Mouse (Mus musculus): ENCODE results near the gene Fam129c. TPM values are rescaled to one million over a fixed set of nuclear protein-coding genes. Genes with fewer than 3 reads are reported as not detected.

The Fam129c gene
- 1 to 10 TPM; 3.9 to 4.0 TPM for total RNA-seq (2021)

- DNase-seq (ENCODE audit: low spot score in 2 of 2): no peak
- intact Hi-C loops (cut with DNase I): loop anchor here (2.0 to 5.0 kb wide), 2 partner anchors 35 to 65 kb away; no protein-coding TSS in a partner anchor
Measured at GRCm38 (mm10) chr8:71597451-71597850, at the start of gene Fam129c. Gene Fam129c, plus strand, starts transcription at chr8:71597648.

DNA sequence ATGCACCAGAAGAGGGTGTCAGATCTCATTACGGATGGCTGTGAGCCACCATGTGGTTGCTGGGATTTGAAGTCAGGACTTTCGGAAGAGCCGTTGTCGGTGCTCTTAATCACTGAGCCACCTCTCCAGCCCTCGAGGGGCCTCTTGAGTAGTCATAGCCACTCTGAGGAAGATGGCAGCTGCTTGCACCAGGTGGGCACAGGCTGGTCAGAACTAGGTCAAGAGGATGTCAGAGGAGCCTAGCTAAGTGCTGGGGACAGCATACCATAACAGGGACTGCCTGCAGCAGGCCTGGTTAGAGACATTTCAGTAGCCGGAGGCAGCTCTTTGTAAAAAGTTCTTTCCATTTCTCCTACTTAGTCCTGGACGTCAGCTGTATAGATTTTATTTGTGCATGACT, 46.7 kb upstream of the Fam129c start:
- intact Hi-C loops (cut with DNase I): no loop called here
- no peak for DNase-seq (ENCODE audit: low spot score in 2 of 2)

DNA sequence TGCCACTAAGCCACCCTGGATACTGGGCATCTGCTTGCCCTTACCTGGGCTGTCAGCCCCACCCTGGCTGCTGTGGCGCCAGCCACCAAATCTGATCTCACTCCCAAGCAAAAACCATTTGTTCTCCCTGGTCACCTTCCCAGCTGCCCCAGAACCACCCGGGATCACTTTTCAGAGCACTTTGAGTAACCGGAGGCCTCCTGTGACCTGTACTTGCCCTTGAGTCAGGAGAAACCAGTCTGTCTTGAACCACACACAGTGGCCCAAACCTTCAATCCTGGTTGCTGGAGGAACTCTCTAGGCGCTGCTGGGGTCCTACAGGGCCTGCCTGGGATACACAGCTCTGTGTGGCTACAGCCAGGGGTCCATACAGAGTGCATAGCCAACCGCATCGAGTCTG, 44.7 kb upstream of the Fam129c start:
- intact Hi-C loops (cut with DNase I): no loop called here
- DNase-seq (ENCODE audit: low spot score in 2 of 2): no peak

DNA sequence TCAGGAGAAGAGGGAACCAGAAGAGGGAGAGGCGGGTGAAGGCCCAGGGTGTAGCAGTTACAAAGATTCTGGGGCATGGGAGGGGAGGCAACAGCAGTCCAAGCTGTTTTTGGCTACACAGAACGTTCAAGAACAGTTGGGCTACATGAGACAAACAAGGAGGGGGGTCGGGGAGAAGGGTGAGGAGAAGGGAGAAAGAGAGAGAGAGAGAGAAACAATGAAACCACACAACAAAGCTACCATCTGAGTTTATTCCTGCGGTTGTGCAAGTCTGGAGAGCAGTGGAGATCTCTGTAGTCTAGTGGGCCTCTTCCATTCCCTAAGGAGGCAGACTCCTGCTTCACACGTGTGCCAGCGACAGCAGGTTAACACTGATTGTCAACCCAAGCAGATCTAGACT, 43.4 kb upstream of the Fam129c start:
- DNase-seq (ENCODE audit: low spot score in 2 of 2): no peak
- intact Hi-C loops (cut with DNase I): no loop called here

- intact Hi-C loops (cut with DNase I): no loop called here
- no peak for DNase-seq (ENCODE audit: low spot score in 2 of 2)
Measured at GRCm38 (mm10) chr8:71554644-71555043, 42.8 kb upstream of the Fam129c start.

- DNase-seq (ENCODE audit: low spot score in 2 of 2): no peak
- intact Hi-C loops (cut with DNase I): no loop called here
Measured at GRCm38 (mm10) chr8:71558071-71558957, 39.1 kb upstream of the Fam129c start, which contains the start of gene Tmem221. Gene Tmem221, minus strand, starts transcription at chr8:71558871.

GRCm38 (mm10) chr8:71558958-71559690, 38.3 kb upstream of the Fam129c start:
- DNase-seq (ENCODE audit: low spot score in 2 of 2): no peak
- intact Hi-C loops (cut with DNase I): no loop called here

GRCm38 (mm10) chr8:71560071-71560470, 37.4 kb upstream of the Fam129c start:
- DNase-seq (ENCODE audit: low spot score in 2 of 2): no peak
- intact Hi-C loops (cut with DNase I): loop anchor here (2.0 kb wide), 1 partner anchor 101 kb away; no protein-coding TSS in a partner anchor

DNA sequence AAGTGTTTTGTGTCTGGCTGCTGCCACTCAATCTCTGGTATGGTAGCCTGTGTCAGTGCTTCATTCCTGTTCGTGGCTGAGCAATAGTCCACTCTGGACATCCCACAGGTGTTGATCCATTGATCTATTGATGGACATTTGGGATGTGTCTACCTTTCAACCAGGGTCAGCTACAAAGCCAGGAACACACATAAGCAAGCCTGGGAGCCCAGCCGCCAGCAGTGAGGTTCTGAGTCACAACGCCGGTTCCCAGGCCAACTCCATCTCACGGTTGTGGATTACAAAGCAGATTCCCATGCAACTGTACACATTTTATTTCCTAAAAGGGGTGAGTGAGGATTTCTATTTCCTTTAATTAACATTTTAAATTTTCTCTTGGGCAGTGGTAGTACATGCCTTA, 36.7 kb upstream of the Fam129c start:
- intact Hi-C loops (cut with DNase I): loop anchor here (2.0 kb wide), 1 partner anchor 100 kb away; no protein-coding TSS in a partner anchor
- no peak for DNase-seq (ENCODE audit: low spot score in 2 of 2)

DNA sequence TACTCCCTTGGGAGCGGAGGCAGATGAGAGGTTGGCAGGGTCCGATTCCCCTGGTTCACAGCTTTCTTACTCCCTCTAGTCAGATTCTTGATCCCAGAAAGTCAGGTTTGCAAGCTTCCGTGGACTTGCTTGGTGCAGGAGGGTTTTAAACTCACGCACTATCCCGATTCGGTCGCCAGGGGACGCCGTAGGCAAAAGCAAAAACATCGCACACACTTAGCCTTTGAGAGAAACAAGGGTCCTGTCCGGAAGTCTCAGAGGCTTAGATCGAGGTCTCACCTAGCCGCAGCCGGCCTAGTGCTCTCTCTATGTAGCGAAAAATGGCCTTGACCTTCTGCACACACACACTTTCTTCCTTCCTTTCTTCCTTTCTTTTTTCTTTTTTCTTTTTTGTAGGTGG, 36.0 kb upstream of the Fam129c start:
- peak; percentile 43 to 47 for DNase-seq (ENCODE audit: low spot score in 2 of 2)
- intact Hi-C loops (cut with DNase I): loop anchor here (2.0 kb wide), 1 partner anchor 99 kb away; no protein-coding TSS in a partner anchor

DNA sequence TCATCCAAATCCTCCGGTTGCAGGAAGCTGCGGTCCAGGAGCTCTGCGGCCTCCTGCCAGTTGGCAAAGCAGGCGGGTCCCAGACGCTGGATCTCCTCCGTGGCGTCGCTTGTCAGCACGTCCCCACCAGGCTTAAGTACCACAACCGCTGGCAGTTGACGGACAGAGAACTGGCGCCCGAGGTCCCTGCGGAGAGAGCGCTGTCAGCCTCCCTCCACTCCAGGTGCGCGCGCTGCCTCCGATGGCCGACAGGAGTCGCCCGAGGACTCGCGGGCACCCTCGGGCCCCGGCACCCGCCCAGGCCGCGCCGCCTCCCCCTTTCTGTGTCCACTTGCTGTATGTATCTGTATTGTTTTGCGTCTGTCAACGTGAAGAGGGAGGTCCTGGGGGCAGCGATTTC, 34.7 kb upstream of the Fam129c start:
- intact Hi-C loops (cut with DNase I): loop anchor here (2.0 kb wide), 1 partner anchor 34 kb away; the partner anchor contains the start of gene Fam129c
- peak; percentile 65 to 67 for DNase-seq (ENCODE audit: low spot score in 2 of 2)

GRCm38 (mm10) chr8:71563992-71564391, 33.5 kb upstream of the Fam129c start:
- intact Hi-C loops (cut with DNase I): loop anchor here (2.0 kb wide), 1 partner anchor 33 kb away; the partner anchor contains the start of gene Fam129c
- no peak for DNase-seq (ENCODE audit: low spot score in 2 of 2)

DNA sequence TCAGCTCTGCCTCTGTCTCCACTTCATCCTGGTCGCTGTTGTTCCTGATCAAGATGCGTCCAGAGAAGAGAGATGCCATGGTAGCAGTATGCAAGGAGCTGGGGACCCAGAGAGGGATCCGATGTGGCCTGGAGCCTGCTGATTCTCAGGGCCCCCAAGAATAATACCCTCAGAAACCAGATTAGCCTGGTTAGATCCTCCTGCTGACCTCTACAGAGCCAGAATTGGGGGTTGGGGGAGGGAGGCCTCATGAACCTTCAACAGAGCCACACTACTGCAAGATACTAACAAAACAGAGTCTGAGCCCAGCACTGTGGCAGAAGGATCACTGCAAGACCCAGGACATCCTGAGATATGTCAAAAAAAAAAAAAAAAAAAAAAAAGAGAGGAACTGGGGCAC, 30.9 kb upstream of the Fam129c start, which contains the start of gene Nxnl1:
TSS of gene Nxnl1 (minus strand) at position 101 of the 400 bp plus-strand sequence.
- intact Hi-C loops (cut with DNase I): no loop called here
- no peak for DNase-seq (ENCODE audit: low spot score in 2 of 2)

DNA sequence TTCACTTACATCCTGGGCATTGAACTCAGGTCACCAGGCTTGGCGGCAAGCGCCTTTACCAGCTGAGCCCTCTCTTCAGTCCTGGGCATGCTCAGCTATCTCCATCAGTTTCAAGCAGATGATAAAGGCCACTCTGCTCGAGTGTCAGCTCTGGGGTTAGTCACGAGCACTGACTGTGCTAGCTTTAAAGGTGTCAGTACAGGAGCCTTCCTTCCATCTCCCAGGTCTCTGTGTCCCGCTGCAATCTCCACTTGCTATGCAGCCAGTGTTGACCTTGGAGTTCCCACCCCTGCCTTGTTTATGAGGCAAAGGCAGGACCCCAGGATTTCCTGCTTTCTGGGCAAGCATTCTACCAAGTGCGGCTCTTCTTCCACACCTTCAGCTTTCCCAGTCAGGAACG, 29.9 kb upstream of the Fam129c start:
- no peak for DNase-seq (ENCODE audit: low spot score in 2 of 2)
- intact Hi-C loops (cut with DNase I): no loop called here

GRCm38 (mm10) chr8:71568387-71568937, 29.0 kb upstream of the Fam129c start, which contains the start of gene Slc27a1:
Gene Slc27a1, plus strand, starts transcription at chr8:71568882.
- peak; percentile 50 to 52 for DNase-seq (ENCODE audit: low spot score in 2 of 2)
- intact Hi-C loops (cut with DNase I): loop anchor here (2.0 kb wide), 1 partner anchor 24 kb away; the partner anchor contains the start of gene Pgls

- DNase-seq (ENCODE audit: low spot score in 2 of 2): no peak
- intact Hi-C loops (cut with DNase I): loop anchor here (2.0 kb wide), 1 partner anchor 24 kb away; the partner anchor contains the start of gene Pgls
Measured at GRCm38 (mm10) chr8:71568941-71569340, 28.5 kb upstream of the Fam129c start.

DNA sequence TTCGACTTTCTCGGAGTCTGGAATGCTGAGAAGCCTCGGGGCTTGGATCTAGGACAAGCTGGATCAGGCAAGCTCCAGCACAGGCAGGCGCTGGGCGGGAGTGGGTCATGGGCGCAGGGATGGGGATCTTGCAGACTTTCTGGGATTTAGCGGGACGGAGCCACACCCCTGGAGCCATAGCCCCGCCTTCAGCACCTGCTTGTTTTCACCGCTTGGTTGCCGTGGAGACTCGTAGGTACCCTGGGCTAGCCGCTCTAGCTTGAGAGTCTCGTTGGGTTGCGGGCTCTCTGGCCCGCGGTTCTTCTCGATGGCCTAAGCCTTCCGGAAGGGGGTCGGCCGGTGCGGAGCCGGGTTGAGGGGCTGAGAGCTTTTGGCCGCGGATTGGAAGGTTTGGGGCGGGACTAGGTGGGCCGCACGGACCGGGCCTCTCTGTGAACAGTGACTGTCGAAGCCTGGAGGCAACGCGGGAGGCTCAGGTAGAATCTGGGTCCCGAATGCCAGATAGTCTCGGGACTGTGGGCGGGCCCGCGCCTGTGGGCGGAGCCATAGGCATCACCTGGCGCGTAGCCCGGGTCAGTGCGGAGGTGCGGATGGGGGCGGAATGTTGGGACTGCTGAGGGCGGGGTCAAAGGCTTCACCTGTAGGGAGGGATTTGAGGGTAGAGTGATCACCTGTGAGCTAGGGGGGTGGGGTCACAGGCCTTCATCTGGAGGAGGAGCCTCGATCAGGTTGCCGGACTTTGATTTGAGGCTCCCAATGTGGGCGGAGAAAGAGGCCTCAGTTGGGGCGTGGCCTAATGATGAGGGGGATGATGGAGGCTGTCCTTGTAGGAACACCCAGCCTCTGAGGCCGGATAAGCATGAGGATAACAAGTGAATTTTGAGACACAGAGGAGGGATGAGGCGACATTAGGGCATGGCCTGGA, 27.8 kb upstream of the Fam129c start:
- intact Hi-C loops (cut with DNase I): loop anchor here (2.0 kb wide), 1 partner anchor 23 kb away; the partner anchor contains the start of gene Pgls
- peak; percentile 91 to 93 for DNase-seq (ENCODE audit: low spot score in 2 of 2)

GRCm38 (mm10) chr8:71570291-71570954, 27.0 kb upstream of the Fam129c start:
- intact Hi-C loops (cut with DNase I): no loop called here
- DNase-seq (ENCODE audit: low spot score in 2 of 2): peak; percentile 94 to 96

Measured in left cerebral cortex, postnatal 36 days (tissue).